Mouse (Mus musculus) megakaryocyte, embryonic 14.5 days (primary cell): ENCODE results near the gene Pde4b.

ENCODE experiments used
- FLI1 ChIP-seq: IDR thresholded peaks from 2 replicates; pipeline ENCODE4 v1.6.1; 2012; ENCODE audit warnings: low read length, inconsistent platforms, mixed read lengths
- GATA1 ChIP-seq: IDR thresholded peaks from 3 replicates; pipeline ENCODE4 v1.6.1; 2012; ENCODE audit warnings: mixed read lengths, low read length, inconsistent platforms, borderline replicate concordance

DNA sequence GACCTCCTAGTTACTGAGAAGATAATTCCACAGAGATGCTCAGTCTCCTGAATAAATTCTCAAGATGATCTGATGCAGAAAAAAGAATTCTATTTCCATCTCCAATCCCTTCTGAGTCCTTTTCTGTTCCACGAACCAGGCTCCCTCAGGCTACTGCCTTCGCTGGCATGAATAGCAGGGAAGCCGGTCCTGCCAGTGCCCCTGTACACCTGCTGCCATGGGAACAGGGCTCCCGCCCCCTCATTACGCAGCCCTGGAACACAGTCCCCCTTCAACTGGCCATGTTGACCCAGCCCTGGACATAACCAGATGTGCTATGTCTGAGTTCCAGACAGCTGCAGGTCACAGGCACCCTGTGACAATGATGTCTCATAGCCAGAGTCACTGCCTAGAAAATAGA, 535.6 kb downstream of the Pde4b start:
- TF ChIP-seq GATA1 (no peak), FLI1 (no peak)
